Mouse (Mus musculus) urinary bladder, postnatal 25 days (tissue): Measurements from ENCODE around the gene Fam149b.
A peak's percentile ranks its signal among the peaks of the same experiment; 100 is the strongest.
"Not testable (repeated sequence)": the region's sequence is repeated elsewhere in the genome, so short reads cannot be mapped to it uniquely, and the experiment has no call there.

Experiments
- DNase-seq: peaks from one replicate; pipeline ENCODE4 v3.0.0; 2022; ENCODE audit warnings: low spot score

Fam149b gene

DNA sequence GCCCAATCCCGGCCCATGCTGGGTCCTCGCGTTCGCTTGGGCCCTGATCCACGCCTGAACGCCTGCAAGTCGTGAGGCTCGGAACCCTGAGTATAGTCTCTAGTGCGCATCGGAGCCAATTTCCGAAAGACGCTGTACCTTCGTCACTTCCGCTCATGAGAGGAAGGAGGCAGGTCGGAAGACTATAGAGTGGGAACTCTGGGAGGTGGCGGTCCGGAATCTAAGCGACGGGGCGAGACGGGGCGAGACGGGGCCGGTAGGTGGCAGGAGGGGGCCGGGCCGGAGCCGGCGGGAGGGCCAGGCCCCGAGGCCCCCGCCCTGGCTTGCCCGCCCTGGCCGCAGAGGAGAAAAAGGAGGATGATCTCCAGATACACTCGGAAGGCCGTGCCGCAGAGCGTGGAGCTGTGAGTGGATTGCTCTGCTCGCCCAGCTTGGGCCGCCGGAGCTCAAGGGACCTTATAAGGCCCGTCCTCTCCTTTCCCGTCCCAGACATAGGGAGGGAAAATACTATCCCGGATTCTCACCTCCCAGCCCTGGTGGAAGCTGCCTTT, at the start of gene Fam149b, which contains the start of gene Ecd:
Gene Fam149b, plus strand, starts transcription at position 172 of the 551 bp plus-strand sequence.
Gene Ecd, minus strand, starts transcription at position 131 of the 551 bp plus-strand sequence.
- DNase-seq: peak; percentile 85

DNA sequence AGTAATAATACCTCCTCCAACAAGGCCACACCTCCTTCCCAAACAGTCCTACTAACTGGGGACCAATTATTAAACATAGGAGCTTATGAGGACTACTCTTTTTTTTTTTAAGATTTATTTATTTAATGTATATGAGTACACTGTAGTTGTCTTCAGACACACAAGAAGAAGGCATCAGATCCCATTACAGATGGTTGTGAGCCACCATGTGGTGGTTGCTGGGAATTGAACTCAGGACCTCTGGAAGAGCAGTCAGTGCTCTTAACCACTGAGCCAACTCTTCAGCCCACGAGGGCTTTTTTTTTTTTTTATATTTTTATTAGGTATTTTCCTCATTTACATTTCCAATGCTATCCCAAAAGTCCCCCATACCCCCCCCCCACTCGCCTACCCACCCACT, 42.9 kb upstream of the Fam149b start:
- DNase-seq: not testable (repeated sequence)

DNA sequence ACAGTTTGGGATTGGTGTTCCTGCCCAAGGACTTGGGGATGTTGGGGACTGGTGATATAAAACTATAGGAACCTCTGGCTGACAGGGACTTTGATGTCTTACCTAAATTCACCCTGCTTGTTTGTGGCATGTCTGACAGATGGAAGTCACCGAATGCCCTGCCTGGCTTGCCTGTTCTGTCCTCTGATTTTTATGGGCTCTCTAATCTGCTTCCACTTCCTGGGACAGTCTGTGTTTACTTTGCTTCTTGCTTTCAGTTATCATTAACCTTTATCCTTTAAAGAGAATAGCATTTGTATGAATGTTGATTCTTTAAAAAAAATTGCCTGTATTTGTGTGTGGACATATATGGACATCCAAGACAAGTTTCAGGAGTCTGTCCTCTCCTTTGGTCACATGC, 32.8 kb upstream of the Fam149b start:
- no peak for DNase-seq

DNA sequence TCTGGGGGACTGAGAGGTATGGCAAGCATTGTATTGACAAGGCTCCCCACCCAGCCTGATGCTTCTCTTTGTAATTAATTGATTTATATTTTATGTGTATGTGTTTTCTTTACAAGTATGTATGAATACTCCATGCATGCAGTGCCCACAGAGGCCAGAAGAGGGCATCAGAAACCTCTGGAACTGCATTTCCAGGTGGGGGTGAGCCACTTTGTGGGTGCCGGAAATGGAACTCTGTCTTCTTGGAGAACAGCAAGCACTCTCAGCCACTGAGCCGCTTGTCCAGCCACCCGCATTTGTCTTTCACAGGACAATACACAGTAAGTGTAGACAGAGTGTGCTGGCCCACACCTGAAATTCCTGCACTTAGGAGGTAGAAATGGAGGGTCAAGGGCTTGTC, 28.5 kb upstream of the Fam149b start:
- DNase-seq: peak; percentile 46

DNA sequence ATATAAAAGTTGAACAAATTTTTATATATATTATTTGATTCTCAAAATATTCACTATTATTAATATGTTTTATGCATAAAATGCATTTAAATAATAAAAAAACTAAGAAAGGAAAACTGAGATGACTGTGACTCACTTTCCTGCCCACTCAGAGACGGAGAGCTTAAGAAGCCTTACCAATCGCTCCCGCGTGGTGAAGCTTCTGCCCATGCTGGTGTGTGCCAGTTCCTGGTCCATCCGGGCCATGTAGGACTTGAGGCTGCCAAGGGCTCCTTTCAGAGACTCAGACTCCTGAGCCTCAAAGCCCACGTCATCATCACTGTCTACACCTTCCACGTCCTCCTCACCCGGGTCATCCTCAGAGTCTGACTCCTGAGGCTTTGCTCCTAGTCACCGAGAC, 23.8 kb upstream of the Fam149b start:
- DNase-seq: no peak

DNA sequence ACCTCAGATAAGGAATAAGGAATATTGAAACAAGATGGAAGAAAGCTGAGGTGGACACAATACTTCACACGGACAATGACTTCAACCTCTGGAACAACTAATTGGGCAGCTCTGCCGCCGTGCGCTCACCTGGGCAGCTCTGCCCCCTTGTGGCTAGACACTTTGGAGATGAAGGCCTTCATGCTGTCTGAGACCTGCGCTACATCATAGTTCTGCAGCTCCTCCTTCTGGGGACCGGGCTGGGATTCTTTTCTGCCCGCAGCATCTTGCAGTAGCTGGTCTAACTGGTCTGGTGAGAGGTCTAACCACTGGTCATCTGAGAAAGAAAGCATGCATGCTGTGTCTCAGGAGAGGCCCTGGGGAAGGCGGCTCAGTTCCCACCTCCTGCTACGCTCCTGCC, 19.5 kb upstream of the Fam149b start:
- DNase-seq: peak; percentile 75

DNA sequence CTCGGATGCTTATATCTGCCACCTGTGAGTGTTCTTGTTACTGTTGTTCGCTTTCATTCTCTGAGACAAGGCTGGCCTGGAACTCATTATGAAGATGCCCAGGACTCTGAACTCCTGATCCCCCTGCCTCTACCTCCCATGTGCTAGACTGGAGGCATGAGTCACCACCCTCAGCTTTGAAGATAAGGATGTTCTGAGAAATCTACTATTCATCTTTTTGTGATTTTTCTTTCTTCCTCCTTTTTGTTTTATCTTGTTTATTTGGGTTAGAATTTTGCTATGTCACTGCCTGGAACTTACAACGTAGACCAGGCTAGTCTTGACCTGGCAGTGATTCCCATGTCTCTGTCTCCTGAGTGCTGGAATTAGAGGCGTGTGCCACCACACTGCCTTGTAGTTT, 16.6 kb upstream of the Fam149b start:
- DNase-seq: no peak

DNA sequence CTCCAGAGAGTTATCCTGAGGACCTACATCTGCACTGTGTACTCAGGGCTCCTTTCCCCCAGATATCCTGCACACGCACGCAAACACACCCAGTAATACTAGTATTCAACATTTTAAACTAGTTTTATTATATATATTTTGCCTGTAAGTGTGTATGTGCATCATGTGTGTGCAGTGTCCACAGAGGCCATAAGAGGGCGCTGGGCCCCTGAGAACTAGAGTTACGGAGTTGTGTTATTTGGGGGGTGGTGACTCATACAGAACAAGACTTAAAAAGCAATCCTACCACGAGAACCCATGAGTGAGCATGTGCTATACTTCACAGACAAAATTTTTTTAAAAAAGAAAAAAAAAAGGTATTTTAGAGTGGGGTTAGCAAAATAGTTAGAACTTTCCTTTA, 8.5 kb upstream of the Fam149b start:
- DNase-seq: no peak

DNA sequence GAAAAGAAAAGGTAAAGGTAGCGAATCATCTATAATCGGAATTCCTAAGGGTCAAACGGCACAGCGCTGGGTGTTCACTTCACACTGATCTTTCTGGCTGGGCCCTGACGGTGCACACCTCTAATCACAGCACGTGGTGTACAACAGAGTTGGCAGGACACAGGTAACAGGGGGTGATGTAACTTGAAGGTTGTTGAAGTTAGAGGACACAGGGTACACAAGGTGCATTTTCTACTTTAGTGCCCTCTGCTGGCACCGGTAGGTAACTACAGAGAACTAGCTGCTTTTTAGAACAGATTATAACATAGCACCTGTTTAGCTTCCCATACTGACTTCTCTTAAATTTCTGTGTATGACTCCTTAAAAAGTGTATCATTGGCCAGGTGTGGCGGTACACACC, 7.8 kb upstream of the Fam149b start:
- no peak for DNase-seq

DNA sequence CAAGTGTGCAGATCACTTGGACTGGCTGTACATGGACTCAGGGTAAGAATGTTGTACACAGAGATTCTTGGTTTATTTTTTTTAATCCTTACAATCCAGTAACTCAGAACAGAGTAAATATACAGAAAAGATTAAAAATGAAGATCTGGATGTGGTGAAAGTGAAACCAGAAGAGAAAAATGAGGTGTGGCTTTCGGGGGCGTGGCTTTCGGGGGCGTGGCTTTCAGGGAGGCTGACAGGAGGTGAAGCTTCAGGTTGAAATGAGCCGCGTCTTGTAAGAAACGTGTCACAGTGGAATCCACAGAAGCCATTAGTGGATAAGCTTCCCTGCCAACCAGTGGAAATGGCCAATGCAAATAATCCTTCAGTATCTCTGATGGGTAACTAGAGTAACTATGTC, 7.1 kb upstream of the Fam149b start:
- DNase-seq: peak; percentile 35

DNA sequence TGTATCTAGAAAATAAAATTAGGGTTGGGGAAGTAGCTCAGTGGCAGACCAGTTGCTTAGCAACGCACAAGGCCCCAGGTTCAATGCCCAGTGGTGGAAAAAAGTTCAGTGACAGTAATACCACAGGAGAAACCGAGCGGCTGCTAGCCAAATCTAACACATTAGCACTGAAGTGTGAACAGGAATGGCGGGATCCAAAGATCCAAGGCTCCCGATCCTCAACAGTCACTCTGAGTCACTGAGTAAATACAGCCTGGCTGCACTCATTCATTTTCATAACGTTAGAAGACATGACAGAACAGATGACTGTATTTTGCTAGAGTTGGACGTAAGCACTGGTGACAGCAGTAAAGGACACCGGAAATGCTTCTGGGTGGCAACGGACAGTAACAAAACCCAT, 2.1 kb upstream of the Fam149b start:
- no peak for DNase-seq

DNA sequence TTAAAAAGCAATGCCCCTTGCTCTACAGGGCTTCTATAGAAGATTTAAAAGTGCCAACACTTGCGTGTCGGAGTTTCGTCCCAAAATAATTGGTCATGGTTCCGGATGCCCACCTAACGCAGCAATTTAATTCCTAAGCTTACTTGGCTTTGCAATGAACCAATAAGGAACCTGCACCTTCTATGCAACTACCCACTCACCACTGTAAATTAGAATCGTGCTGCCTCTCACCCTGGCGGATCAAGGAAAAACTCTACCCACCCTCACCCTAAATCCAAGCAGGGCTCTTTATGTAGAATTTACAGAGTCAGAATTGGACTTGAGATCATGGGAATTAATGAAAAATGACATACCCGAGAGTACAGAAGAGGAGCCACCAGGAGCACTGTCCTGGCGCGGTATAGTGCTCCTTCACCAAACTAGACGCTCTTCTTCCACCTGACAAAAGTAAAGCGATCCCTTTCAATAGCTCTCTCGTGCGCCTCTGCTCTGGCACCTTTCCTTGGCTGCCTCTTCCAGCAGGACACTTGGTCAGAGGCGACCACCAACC, 446 bp upstream of the Fam149b start:
- no peak for DNase-seq

DNA sequence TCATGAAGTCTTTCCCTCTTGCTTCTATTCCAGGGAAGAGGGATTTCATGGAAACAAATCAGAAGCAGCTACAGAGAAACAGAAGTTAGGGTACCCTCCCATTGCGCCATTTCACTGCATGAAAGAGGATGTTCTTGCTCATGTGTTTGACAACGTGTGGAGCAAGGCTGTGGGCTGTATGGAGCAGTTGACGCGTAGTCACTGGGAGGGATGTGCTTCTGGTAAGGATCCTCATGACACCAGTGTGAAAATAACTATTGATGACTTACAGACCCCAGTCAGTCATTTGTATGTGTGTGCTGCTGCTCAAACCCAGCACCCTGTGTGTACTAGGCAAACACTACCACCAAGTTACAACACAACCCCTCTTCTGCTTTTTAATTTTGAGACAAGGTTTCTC, 15.3 kb downstream of the Fam149b start:
- DNase-seq: no peak

DNA sequence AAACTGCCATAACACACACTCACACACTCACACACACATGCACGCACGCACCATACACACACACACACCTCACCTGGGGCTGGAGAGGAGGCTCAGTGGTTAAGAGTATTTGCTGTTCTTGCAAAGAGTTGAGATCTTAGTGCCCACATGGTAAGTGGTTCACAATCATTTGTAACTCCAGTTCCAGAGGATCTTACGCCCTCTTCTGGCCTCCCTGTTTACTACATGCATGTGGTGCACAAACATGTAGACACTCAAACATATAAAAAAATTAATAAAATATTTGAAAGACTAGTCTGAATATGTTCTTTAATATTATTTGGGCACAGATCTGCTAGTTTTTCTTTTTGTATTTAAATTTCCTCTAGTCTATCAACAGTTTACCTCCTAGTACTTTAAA, 20.3 kb downstream of the Fam149b start:
- DNase-seq: no peak

DNA sequence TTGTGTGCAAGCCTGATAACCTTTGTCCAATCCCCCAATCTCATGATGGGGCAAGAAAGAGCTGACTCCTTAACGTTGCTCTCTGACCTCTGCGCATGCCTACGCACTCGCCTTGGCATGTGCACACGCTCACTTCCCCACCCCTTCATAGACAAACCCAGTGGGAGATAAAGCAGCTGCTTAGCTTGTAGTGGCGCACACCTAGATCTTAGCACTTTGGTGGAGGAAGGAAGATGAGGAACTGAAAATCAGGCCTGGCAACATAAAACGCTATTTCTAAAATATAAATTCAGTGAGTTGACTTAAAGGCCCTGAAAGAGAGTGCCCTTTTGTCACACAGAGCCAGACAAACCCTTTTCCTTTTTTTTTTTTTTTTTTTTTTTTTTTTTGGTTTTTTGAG, 22.8 kb downstream of the Fam149b start:
- no peak for DNase-seq

DNA sequence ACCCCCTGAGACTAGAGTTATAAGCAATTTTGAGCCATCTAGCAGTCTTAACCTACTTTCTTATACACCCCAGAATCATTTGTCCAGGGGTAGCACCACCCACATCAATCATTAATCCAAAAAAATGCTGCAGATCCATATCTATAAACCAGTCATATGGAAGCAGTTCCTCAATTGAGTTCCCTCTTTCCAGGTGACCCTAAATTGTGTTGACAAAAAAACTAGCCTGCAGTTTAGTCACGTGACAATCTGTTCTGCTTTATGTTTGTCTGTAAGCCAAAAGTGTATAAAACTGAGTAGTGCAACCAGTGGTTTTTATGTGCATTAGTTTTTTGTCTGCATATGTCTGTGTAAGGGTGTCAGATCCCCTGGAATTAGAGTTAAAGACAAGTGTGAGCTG, 23.9 kb downstream of the Fam149b start:
- no peak for DNase-seq

DNA sequence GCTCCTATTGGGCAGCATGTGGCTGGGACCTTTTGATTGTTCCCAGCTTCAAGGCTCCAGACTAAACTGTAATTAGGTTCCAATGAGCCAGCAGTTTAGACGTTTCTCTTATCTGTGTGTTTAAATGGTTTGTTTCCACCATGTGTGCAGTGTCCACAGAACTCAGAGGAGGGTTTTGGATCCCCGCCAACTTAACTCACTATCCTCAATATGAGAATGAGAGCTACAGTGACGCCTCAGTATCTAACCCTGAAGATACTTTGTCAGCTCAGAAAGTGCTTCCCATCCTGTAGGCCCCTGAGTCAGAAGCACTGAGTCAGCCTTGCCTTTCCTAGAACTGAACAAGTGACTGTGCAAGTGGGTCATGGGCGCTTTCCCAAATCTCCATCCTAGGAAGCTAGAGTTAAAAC, 29.2 kb downstream of the Fam149b start:
- DNase-seq: no peak

DNA sequence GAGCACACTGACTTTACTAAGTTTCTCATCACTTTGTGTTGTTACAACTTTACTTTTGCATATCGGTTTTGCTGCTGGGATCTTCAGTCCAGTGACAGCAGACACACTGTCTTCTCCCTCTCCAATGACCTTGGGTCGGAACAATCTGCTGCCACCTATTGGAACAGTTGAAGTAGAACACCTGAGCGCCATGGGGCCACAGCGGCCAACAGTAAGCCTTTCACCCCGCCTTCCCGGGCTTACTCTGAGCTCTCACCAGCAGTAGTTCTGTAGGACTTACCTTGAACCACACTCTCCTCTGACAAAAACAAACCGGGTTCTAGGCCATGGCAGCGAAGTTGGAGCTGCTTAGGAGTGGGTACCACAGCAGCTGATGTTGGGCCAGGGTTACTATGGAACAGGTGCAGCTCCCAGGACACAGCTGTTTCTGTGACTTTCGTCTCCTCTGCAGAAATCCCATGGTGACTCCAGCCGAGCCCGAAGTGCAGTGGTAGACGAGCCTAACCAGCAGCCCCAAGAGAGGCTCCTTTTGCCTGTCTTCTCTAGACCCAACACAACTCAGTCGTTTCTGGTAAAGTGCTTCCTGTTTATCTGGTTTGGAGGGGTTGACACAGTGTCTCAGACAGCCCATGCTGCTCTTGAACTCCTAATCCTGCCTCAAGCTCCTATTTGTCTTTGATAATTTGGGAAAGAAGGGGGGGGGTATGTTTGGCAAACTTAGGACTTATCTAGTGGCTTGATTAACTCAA, 30.5 kb downstream of the Fam149b start:
- peak; percentile 24 for DNase-seq

DNA sequence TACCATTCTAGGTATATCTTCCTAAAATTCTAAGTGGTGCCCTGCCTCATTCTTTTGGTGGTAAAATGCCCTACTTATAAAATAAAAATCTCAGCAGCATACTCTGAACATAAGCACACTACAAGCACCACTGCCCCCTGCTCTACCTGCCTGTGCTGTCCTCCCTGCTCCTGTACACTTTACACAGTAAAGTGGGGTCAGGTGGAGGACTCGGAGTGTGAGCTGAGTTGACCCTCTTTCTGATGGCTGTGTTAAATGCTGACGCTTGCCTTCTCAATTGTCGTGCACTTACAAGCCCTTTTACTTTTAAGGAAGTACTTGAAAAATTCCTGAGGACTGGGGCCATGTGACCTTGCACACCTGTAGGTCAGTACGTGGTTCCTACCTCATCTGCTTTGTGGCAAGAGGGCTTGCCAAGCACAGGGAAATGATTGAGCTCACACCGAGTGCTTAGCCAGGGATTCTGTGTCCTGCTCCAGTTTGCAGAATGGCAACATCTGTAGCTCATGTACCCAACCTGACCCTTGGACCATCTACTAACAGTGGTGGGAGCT, 31.2 kb downstream of the Fam149b start:
- no peak for DNase-seq

DNA sequence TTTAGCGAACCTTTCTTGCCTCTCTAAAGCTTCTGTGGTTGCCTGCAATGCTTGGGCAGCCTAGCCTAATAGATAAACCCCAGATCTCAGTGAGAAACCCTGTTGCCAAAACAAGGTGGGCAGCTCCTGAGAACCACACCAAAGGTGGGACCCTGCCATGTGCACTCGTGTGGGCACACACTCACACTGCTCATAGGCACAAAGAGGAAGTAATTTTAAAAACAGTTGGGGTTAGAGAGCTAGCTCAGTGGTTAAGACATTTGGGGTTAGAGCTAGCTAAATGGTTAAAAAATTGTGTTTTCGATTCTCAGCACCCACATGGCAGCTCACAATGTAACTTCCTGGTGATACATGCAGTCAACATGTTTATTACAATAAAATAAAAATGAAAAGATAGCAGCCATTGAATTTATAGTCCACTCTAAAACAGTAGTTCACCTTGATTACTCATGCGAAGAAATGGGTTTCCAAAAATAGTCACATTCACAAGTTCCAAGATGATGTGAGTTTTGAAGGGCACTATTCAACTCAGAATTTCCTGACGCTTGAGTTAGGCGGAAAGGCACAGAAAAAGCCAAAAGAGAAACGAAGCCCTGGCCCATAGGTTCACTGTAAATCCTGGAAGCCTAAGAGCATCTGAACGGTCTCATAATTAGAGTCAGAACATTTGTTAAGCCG, 31.9 kb downstream of the Fam149b start:
- DNase-seq: no peak

DNA sequence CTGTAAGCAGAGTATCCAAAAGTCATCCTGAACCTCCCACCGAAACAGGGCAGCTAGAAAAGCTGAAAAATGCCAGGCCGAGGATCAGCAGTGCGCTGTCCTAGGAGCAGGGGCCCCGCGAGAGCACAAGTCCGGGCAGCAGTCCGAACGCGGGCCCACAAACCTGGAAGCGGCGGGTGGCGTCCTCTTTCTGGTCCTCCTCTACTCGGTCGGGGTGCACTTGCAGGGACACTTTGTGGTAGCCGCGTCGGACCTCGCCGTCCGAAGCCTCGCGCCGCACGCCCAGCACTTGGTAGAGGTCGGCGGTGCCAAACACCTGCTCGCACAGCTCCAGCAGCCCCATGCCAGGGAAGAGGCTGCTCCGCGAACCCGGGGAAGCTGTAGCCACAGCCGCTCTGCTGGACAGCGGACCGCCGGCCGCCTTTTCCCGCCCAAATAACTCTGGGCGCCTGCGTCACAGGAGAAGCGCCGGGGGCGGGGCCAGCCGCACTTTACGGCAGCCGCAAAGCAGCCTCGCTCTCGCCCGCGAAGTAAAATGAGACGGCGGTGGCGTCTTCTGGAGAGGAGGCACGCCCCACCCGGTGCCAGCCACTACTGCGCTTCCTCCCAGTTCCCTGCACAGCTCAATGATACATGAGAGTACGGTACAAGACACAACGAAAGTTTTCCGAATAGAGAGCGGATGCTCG, 40.6 kb downstream of the Fam149b start, which contains the start of gene Dnajc9:
Gene Dnajc9, minus strand, starts transcription at position 470 of the 689 bp plus-strand sequence.
- DNase-seq: peak; percentile 96

DNA sequence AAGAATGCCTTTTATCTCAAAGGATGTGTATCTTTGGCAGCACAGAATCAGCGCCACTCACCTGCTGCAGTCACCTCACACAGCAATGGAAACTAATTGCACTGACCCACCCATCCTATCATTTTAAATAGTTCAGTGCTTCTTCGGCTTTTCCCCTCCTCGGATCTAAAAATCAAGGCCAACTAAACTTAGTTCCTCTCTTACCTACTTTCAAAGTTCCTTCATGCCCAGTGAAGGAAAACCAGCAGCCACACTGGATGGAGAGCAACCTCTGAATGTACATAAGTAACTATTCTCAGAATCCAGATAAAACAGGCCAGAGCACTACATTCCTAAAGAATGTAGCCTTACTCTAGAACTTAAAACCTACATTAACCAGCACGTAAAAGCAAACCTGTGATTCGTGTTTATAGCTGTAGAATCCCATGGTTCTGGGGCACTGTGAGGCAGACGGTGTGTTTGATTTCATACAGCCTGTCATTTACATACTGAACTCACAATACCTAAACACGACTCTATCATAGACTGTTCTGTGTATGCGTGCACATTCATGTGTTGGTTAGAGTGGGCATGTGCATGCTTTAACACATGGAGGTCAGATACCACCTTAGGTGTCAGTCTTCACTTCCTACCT, 41.6 kb downstream of the Fam149b start:
- DNase-seq: no peak
